Mouse (Mus musculus) spleen, adult 2 months (tissue): Measurements from ENCODE around the gene Thsd4.

Source experiments
- CTCF ChIP-seq: fragments of 200-500 bp; IDR thresholded peaks from 2 replicates; pipeline ENCODE4 v1.5.1; 2011; ENCODE audit warnings: mild to moderate bottlenecking, inconsistent platforms; ENCODE audit not compliant: insufficient read depth, insufficient read length, insufficient replicate concordance; ENCODE audit errors: extremely low read depth
- POLR2A ChIP-seq: fragments of 200-500 bp; IDR thresholded peaks from 2 replicates; pipeline ENCODE4 v1.6.1; 2011; ENCODE audit warnings: low read depth, low read length, inconsistent platforms

DNA sequence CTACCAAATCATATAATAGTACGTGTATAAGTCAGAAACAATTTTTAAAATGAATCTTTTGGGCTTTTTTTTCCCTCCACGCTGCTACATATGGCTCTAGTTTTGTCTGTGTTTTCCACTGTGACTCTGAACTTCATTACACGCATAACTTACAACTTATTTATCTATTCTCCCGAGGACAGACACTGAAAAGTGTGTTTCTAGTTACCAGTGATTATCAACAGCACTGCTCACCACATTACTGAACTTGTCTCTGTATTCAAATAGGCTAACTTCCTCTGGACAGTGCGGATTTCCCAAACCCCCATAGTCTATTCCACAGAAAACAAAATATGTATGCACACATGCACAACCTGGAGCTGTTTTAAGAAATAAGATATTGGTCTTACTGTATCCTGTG is 411.6 kb downstream of the Thsd4 start:
- TF ChIP-seq POLR2A: no peak
- no peak for TF ChIP-seq CTCF
